Mouse (Mus musculus): ENCODE measurements around the gene Ttll1. TPM values are rescaled to one million over a fixed set of nuclear protein-coding genes. Genes with fewer than 3 reads are reported as not detected.

Ttll1 gene
- polyA plus RNA-seq, 1 experiment from 2014 or later, result 15.1 TPM

DNA sequence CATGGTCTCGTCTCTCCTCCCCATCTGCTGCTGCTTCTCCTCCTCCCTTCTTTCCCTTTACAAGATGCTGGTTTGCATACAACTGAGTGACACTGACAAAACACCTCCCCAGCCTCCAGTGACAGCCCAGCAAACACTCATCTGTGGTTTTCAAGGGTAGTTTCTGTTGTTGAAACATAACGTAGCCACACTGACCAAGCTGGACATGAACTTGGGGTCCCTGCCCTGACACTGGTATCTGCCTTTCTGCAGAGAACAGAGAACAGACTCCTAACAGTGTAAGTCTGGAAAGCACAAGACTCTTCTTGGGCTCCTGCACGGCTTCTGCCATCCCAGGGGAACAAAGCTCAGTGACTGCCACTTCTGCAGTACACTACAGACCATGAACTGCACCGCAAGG, 76.0 kb downstream of the Ttll1 start:
- ATAC-seq (ENCODE audit: insufficient read depth) (no peak), DNase-seq (no peak)
- H3K27ac ChIP-seq (ENCODE audit: low read depth), result peak overlapping the region; percentile 30; the same call in 1 of the 2 replicates
- no peak overlapping the region for H3K4me3 ChIP-seq (ENCODE audit: low read depth, low read length)
- no peaks in the 10 kb centered on the region for H3K9me3 ChIP-seq (ENCODE audit: low read depth, low read length)
- no peak overlapping the region for H3K9ac ChIP-seq
- TF ChIP-seq CTCF (IDR thresholded peaks at IDR 0.05; ENCODE audit: low read depth), result no peak
- 57% methylated on average over 4 of the region's 4 CpGs for WGBS
- H3K36me3 ChIP-seq (ENCODE audit: insufficient read depth), result no peaks in the 10 kb centered on the region
- peaks cover 15% of the 10 kb centered on the region for H3K4me1 ChIP-seq (ENCODE audit: insufficient read depth)
- no peaks in the 10 kb centered on the region for H3K27me3 ChIP-seq (ENCODE audit: insufficient read depth, low read length)
- H3K4me2 ChIP-seq, result no peak overlapping the region

Small RNAs within 50 kb of the gene (microRNA-seq; reads per million reads assigned to microRNA genes)
- not detected for gene Gm24575 (ENCODE audit: borderline number of aligned reads)

Other genes with a start within 250 kb of the Ttll1 start
- 37.7 and 41.3 TPM in 2 replicates for gene Arfgap3, start 160.6 kb downstream of the Ttll1 start, polyA plus RNA-seq (2014; fragmentation: Nextera tagmentation; extraction: Ambion mirVana)
- gene Pacsin2, start 46.3 kb downstream of the Ttll1 start, polyA plus RNA-seq (2014; fragmentation: Nextera tagmentation; extraction: Ambion mirVana), result 62.3 and 63.8 TPM in 2 replicates
- gene Bik, start 16.0 kb upstream of the Ttll1 start, polyA plus RNA-seq (2014; fragmentation: Nextera tagmentation; extraction: Ambion mirVana), result 12.1 and 14.2 TPM in 2 replicates
- 76.9 and 83.9 TPM in 2 replicates for gene Tspo, start 52.7 kb upstream of the Ttll1 start, polyA plus RNA-seq (2014; fragmentation: Nextera tagmentation; extraction: Ambion mirVana)
- gene Mcat, start 52.9 kb upstream of the Ttll1 start, polyA plus RNA-seq (2014; fragmentation: Nextera tagmentation; extraction: Ambion mirVana), result 38.8 and 43.1 TPM in 2 replicates
- gene Ttll12, start 84.3 kb upstream of the Ttll1 start, polyA plus RNA-seq (2014; fragmentation: Nextera tagmentation; extraction: Ambion mirVana), result 40.1 and 43.5 TPM in 2 replicates
- 4.1 and 6.0 TPM in 2 replicates for gene Scube1, start 214.1 kb upstream of the Ttll1 start, polyA plus RNA-seq (2014; fragmentation: Nextera tagmentation; extraction: Ambion mirVana)

Measured in lung, embryonic 14.5 days (tissue).